Mouse (Mus musculus) olfactory bulb, adult 2 months (tissue): ENCODE measurements around the gene 1700067P10Rik.

ENCODE experiments used
- CTCF ChIP-seq: fragments of 200-500 bp; IDR thresholded peaks from 2 replicates; pipeline ENCODE4 v1.5.1; 2012; ENCODE audit warnings: low read depth, mild to moderate bottlenecking, low read length, moderate library complexity; ENCODE audit not compliant: insufficient read depth
- POLR2A ChIP-seq: fragments of 200-500 bp; IDR thresholded peaks from 2 replicates; pipeline ENCODE4 v1.6.1; 2012; ENCODE audit warnings: mild to moderate bottlenecking, low read depth, low read length, moderate library complexity; ENCODE audit not compliant: insufficient read depth

DNA sequence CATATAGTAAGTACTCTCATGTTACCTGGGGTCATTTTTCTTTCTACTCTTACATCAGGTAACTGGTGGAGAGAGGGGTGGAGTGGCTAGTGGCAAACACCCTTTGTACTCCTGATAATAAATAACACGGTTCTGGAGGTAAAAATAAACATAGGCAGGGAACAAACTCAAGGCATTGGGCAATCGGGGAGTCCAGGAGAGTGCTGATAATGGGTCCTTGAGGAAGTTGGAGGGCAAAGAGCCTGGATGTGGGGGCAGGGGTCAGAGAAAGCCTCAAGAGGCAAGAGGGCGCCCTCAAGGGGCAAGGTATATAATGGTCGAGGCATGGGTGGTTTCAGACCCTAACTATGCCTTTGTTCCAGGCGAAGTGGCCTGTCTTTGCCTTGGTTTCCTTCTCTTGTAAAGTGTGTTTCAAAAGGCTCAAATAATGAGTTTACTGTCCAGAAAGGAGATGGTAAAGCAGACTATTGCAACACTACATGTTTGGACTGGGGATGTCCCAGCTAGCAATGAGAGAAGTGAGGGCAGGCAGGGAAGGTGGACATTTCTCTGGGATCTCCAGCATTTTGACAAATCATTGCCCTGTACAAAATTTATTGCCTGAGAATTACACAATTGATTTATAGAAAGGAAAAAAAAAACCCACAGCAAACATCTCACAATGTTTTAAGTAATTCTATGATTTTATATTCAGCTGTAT, 37.3 kb upstream of the 1700067P10Rik start:
- TF ChIP-seq CTCF (no peak), POLR2A (no peak)
